Mouse (Mus musculus): ENCODE data around the gene Sept1.

Gene Sept1

GRCm38 (mm10) chr7:127232622-127233367, at the start of gene Sept1, which contains the start of gene Zfp553:
Gene Sept1 (minus strand): TSS chr7:127233130.
Gene Zfp553 (plus strand): TSS chr7:127233061.
- peak; percentile 60 for DNase-seq (ENCODE audit: low read depth, low spot score)

GRCm38 (mm10) chr7:127282190-127282589, 49.3 kb upstream of the Sept1 start:
- DNase-seq (ENCODE audit: low read depth, low spot score), result no peak

GRCm38 (mm10) chr7:127281114-127281513, 48.2 kb upstream of the Sept1 start:
- DNase-seq (ENCODE audit: low read depth, low spot score), result no peak

DNA sequence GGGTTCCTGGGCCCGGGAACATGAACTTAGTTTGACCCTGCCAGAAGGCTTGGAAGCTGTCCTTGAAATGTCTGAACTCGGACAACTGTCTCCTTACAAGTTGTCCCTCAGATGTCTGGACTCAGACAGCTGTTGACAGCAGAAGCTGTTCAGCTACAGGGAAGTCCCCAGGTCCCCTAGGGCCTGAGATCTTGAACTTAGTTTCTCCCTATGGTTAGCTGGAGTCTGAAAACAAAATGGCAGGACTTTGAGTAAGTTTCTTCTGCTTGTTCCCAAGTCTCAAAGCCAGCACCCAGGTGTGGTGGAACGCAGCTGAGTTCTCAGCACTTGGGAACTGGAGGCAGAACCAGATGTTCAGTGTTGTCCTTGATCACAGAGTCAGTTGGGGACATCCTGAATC, 47.2 kb upstream of the Sept1 start:
- no peak for DNase-seq (ENCODE audit: low read depth, low spot score)

- no peak for DNase-seq (ENCODE audit: low read depth, low spot score)
These were observed 45.4 kb upstream of the Sept1 start for GRCm38 (mm10) chr7:127278311-127278710.

DNA sequence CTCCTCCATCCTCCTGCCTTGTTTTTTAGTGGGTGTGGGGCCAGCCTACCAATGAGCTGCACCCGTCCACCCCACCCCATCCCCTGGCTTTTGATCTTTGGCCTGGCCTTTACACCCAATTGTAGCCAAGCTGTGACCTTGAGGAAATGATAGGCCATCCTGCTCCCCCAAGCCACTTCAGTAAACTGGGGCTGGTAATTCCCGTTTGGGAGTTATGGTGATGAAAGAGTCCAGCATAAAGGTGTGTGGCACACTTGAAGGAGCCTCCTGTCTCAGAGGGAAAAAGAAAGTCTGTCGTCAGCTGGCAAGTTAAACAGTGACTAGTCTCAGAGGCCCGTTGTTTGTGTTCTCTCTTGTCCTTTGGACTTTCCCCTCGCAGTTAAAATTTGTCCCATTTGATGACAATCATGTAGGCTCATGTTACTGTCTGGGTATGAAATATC, 43.6 kb upstream of the Sept1 start:
- no peak for DNase-seq (ENCODE audit: low read depth, low spot score)

DNA sequence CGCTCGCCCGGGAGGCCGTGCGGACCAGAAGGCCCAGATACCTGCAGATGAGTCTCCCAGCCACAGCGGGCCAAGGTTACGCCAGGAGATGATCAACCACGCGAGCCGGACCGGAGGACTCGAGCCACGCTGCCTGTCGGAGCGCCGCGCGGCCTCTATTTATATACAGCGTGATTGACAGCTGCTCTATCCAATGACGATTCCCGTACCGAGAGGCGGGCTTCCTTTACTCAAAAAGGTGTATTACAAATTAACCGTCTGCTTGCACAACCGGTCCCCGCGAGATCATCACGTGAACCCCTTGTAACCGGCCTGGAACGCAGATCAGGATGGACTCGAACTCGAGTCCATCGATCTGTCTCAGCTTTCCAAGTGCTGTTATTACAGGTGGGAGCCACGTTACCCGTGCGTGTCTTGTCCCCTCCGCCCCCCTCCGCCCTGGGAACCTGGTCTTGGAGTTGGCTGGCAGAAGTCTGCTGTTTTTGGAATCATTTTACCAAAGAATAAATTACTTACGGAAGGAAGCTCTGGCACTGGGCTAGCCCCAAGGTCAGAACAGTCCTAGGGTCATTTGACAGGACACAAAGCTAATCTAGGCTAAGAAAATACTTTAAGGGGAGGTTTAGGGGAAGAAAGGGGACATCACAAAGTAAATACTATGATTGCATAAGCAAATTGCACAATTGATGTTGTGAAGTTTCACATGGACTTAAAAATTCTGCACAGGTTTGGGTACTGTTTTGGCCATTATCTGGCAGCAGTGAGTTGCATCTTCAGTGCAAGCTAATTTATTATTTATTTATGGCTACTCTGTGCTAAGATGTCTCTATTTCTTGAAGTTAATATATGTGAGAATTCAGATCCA, 41.2 kb upstream of the Sept1 start, which contains the start of gene Sephs2:
Gene Sephs2, minus strand, starts transcription at position 131 of the 865 bp plus-strand sequence.
- DNase-seq (ENCODE audit: low read depth, low spot score), result peak; percentile 91

DNA sequence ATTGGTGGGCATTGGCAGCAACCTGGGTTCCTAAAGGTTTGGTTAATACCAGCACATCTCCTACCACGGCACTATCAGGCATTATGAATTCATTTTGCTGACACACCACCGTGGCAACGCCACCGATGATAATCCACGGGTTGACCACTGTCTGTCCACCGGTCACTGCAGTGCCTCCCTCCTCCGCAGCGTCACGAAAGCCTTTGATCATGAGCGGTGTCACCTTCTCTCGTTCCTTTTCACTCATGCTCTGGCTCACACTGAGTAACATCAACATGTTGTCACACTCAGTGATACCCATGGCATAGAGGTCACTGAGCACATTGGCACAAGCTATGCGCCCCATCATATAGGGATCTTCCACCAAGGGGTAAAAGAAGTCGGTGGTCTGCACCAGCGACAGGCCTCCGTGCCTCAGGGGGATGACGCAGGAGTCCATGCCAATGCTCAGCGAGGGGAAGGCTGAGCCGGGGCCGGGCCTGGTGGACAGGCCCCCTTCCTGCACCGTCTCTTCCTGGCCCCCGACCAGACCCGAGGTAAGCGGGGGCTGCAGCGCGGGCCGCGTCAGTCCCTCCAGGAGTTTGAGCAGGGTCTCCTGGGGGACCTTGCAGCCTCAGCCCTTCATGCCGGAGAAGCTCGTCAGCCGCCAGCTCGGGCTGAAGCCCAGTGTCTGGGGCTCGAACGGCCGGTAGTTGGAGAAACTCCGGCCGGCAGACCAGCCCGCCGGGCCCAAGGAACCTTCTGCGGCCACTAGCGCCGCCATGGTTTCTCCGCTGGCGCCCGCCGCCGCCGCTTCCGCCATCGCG, 40.4 kb upstream of the Sept1 start:
- no peak for DNase-seq (ENCODE audit: low read depth, low spot score)

DNA sequence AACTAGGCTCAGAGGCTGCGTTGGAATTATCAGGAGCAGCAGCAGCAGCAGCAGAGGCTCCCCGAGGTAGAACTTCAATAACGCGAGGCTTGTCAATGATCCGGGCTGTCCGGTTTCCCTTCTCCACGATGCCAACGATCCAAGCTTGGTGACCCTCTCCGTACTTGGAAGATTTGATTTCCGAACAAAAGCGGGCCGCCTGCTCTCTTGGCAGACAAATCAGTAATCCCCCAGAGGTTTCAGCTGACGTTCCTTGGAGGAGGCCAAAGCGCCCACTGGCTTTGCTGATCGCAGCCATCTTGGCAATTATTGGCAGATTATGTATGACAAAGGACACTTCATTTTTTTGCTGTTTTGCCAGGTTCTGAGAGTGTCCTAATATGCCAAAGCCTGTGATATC, 39.6 kb upstream of the Sept1 start:
- no peak for DNase-seq (ENCODE audit: low read depth, low spot score)

- no peak for DNase-seq (ENCODE audit: low read depth, low spot score)
These were observed 38.2 kb upstream of the Sept1 start for GRCm38 (mm10) chr7:127271093-127271492.

DNA sequence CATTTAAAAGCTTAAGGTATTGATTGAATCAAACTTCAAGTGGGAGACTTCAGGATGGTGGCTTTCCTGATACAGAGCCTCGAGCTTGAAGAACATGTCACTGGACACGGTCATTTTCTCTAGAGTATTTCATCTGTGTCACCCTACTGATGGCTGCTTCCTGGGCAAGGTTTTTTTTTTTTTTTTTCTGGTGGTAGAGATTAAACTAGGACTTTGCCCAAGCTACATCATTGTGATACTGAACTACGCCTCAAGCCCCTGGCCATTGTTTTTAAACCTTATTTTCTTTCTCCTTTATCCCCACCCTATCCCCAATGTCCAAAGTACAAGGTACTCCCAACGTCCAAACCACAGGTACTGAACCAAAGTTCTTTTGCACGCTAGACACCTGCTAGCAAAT, 37.7 kb upstream of the Sept1 start:
- DNase-seq (ENCODE audit: low read depth, low spot score), result no peak

GRCm38 (mm10) chr7:127270256-127270655, 37.3 kb upstream of the Sept1 start:
- DNase-seq (ENCODE audit: low read depth, low spot score), result no peak

DNA sequence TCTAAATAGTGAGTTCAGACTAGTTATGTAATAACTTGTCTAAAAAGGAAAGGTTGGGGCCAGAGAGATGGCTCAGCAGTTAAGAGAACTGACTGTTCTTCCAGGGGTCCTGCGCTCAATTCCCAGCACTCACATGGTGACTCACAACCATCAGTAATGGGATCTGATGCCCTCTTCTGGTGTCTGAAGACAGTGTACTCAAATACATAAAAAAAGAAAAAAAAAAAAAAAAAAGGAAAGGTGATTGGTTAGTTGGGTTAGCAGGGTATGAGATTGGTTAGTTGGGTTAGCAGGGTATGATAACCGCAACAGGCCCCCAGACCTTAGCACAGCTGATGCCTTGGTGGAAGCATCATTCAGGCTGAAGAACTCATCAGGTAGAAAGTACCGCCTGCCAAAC, 30.6 kb upstream of the Sept1 start:
- no peak for DNase-seq (ENCODE audit: low read depth, low spot score)

DNA sequence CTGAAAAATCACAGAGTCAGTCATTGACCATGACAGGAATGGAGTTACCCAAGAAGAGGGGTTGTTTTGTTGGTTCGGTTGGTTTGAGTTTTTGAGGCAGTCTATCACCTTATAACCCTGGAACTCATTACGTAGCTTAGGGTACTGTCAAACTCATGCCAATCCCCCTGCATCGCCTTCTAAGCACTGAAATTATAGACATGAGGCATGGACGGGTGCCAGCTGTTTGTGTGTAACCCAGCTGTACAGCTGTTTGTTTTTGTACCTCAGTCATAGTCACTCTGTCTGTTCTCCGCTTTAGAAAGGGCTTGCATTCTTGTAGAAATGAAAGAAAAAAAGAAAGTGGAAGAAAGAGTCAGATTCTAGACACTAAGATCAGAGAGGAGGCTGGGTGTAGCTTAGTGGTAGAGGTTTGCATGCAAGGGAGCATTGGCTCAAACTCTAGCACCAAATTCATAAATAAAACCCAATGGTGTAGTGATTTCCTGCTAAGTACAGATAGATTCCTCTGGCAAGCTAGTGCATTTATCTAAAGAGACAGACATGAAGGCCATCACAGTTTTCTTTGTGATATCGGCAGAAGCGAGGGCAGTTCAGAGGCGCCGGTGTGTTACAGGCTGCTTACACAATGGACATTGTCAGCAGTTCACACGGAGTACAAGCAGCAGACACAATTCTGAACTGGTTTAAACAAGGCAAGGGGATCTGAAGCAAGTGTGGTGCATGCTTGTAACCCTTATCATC, 29.5 kb upstream of the Sept1 start:
- no peak for DNase-seq (ENCODE audit: low read depth, low spot score)

DNA sequence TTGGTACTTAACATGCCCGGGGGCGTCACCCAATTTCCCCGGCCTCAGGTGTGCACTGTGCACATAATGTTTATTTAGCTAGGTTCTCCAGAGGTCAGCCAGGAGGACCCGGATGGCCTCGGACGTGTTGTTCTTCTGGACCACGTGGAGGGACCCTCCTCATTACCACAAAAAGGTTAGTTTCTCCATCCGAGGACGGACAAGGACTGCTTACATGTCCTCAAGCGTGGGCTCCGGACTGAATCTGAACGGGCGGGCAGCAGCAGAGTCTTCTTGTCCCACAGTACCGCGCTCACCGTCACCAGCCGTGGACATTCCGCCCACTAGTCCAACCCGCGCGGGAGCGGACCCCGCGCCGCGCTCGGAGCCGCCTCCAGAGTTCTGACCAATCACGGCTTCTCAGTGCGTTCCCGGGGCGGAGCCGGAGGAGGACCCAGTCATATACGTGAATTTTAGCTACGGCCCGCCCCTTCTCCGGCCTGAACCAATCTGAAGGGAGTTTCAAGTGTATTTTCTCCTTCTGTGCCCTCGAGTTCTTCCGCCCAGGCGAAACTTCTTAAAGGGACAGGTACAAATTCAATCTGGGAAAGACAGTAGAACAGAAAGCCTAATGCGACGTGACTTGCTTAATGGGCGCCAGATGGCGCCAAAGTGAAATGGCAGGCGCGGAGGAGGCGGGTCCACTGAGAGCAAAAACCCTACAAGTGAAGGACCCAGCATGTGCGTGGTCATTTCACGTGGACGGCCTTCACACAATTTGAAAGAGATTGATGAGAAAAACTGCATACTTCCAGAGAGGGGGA, 27.6 kb upstream of the Sept1 start, which contains the start of gene Dctpp1:
Gene Dctpp1, minus strand, starts transcription at position 401 of the 803 bp plus-strand sequence.
- DNase-seq (ENCODE audit: low read depth, low spot score), result peak; percentile 99

- DNase-seq (ENCODE audit: low read depth, low spot score), result no peak
These were observed 26.4 kb upstream of the Sept1 start for GRCm38 (mm10) chr7:127259186-127259905.

- DNase-seq (ENCODE audit: low read depth, low spot score), result no peak
These were observed 23.6 kb upstream of the Sept1 start for GRCm38 (mm10) chr7:127256518-127256917.

GRCm38 (mm10) chr7:127255965-127256364, 23.0 kb upstream of the Sept1 start:
- DNase-seq (ENCODE audit: low read depth, low spot score), result no peak

GRCm38 (mm10) chr7:127255008-127255407, 22.1 kb upstream of the Sept1 start:
- DNase-seq (ENCODE audit: low read depth, low spot score), result no peak

Measured in telencephalon, adult 2 months (tissue).